Mouse (Mus musculus) cerebellum, adult 11 months (tissue): Measurements from ENCODE around the gene Dusp3.
"Not testable (repeated sequence)": the region's sequence is repeated elsewhere in the genome, so short reads cannot be mapped to it uniquely, and the experiment has no call there.

Experiments used
- DNase-seq: peaks from one replicate; pipeline ENCODE4 v3.0.0; 2022

The Dusp3 gene

GRCm38 (mm10) chr11:102010140-102010539 is 23.3 kb upstream of the Dusp3 start:
- DNase-seq, result peak; percentile 75

- DNase-seq, result no peak
Observed at GRCm38 (mm10) chr11:102008954-102009637, 22.3 kb upstream of the Dusp3 start.

GRCm38 (mm10) chr11:102008372-102008771 is 21.6 kb upstream of the Dusp3 start:
- no peak for DNase-seq

GRCm38 (mm10) chr11:102006688-102007087 is 19.9 kb upstream of the Dusp3 start:
- DNase-seq, result no peak

- no peak for DNase-seq
Observed at GRCm38 (mm10) chr11:102006271-102006670, 19.5 kb upstream of the Dusp3 start.

GRCm38 (mm10) chr11:102004251-102004650 is 17.4 kb upstream of the Dusp3 start:
- DNase-seq, result no peak

GRCm38 (mm10) chr11:101999466-101999865 is 12.7 kb upstream of the Dusp3 start:
- no peak for DNase-seq

- no peak for DNase-seq
Observed at GRCm38 (mm10) chr11:101998258-101998657, 11.4 kb upstream of the Dusp3 start.

- no peak for DNase-seq
Observed at GRCm38 (mm10) chr11:101995938-101996337, 9.1 kb upstream of the Dusp3 start.

- DNase-seq, result no peak
Observed at GRCm38 (mm10) chr11:101994100-101994499, 7.3 kb upstream of the Dusp3 start.

GRCm38 (mm10) chr11:101992411-101992810 is 5.6 kb upstream of the Dusp3 start:
- no peak for DNase-seq

- no peak for DNase-seq
Observed at GRCm38 (mm10) chr11:101991813-101992212, 5.0 kb upstream of the Dusp3 start.

GRCm38 (mm10) chr11:101990244-101990643 is 3.4 kb upstream of the Dusp3 start:
- DNase-seq, result no peak

- peak; percentile 85 for DNase-seq
Observed at GRCm38 (mm10) chr11:101985990-101986389, 823 bp downstream of the Dusp3 start.

GRCm38 (mm10) chr11:101985450-101985849 is 1.4 kb downstream of the Dusp3 start:
- not testable (repeated sequence) for DNase-seq

GRCm38 (mm10) chr11:101984054-101985025 is 2.5 kb downstream of the Dusp3 start, which contains the start of gene Cfap97d1:
Cfap97d1 (plus strand) TSS chr11:101984279.
- peak; percentile 94 for DNase-seq

- no peak for DNase-seq
Observed at GRCm38 (mm10) chr11:101983431-101983921, 3.3 kb downstream of the Dusp3 start.

- no peak for DNase-seq
Observed at GRCm38 (mm10) chr11:101982981-101983411, 3.8 kb downstream of the Dusp3 start.

- DNase-seq, result no peak
Observed at GRCm38 (mm10) chr11:101981850-101982249, 5.0 kb downstream of the Dusp3 start.

- DNase-seq, result no peak
Observed at GRCm38 (mm10) chr11:101980603-101981157, 6.1 kb downstream of the Dusp3 start.

GRCm38 (mm10) chr11:101979140-101979539 is 7.7 kb downstream of the Dusp3 start:
- no peak for DNase-seq

GRCm38 (mm10) chr11:101976949-101977348 is 9.9 kb downstream of the Dusp3 start:
- no peak for DNase-seq

GRCm38 (mm10) chr11:101974923-101975322 is 11.9 kb downstream of the Dusp3 start:
- no peak for DNase-seq
